Mouse (Mus musculus): ENCODE measurements at regions not wholly inside any gene's neighbourhood (a gene's known extent, or its start where the extent isn't known, plus 50 kb on each side); places are given as distances from the start of the nearest gene placed in this dataset.

- TF ChIP-seq CTCF (conservative IDR thresholded peaks at IDR 0.05 in 1 of 2, IDR thresholded peaks at IDR 0.05 in 1 of 2; ENCODE audit: low read depth in 2 of 2, low read length in 2 of 2), result no peak
- TF ChIP-seq POLR2A (IDR thresholded peaks at IDR 0.05; ENCODE audit: low read depth, low read length), result no peak
- TF ChIP-seq E2F4 (IDR thresholded peaks at IDR 0.05; ENCODE audit: insufficient replicate concordance, low read depth, low read length), result no peak
- TF ChIP-seq HCFC1 (IDR thresholded peaks at IDR 0.05; ENCODE audit: low read depth, low read length), result no peak
- no peak for TF ChIP-seq PAX5 (IDR thresholded peaks at IDR 0.05; ENCODE audit: low read length)
- TF ChIP-seq USF1 (IDR thresholded peaks at IDR 0.05; ENCODE audit: low read depth, low read length), result no peak
- no peak for TF ChIP-seq TBP (conservative IDR thresholded peaks at IDR 0.05; ENCODE audit: low read depth, low read length)
- no peak for TF ChIP-seq EP300 (IDR thresholded peaks at IDR 0.05; ENCODE audit: low read length)
- TF ChIP-seq KAT2A (IDR thresholded peaks at IDR 0.05; ENCODE audit: insufficient replicate concordance, low read length), result no peak
Observed at GRCm38 (mm10) chr8:126730017-126730631, 136.3 kb upstream of the Irf2bp2 start.
